Comparison of ENCODE assay signal across 25 mouse cellular contexts in the genomic region with DNA sequence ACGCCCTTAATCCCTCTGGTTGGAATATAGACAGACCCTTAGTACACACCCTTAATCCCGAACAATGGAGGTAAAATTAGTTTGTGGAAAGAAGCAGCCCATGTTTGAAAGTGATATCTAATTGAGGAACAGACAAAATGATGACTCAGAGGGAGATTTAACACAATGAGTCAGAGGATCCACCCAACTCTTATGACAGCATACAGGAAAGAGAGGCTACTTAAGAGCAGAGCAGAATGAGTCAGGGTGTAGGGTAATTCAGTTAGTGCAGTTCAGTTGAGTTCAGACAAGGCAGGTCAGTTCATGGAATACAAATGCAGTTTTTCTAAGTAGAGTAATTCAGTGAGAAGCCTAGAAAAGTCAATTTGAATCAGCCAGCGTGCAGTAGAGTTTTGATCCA.
A peak's percentile ranks its signal among the peaks of the same experiment; 100 is the strongest.
DNase-seq lines count a peak whose midpoint lies in the region; TF ChIP-seq lines count a peak whose summit lies in the region.
"Had no signal": no experiment of that assay in that cellular context is flagged by ENCODE, and none has a peak within 500 bp of the region (broad histone marks: within the 10 kb centered on the region; RNA-seq: fewer than 3 reads in every experiment).

No protein-coding gene starts in this region.

- H3K27ac ChIP-seq in embryonic fibroblast, embryonic 13.5 days (ENCODE audit: insufficient read depth, low read length): peak overlapping the region; percentile 88
- H3K27ac ChIP-seq: embryonic facial prominence, embryonic 12.5 days; forebrain, embryonic 12.5 days; hindbrain, embryonic 10.5 days; hindbrain, embryonic 15.5 days; layer of hippocampus, adult 2 months; liver, embryonic 14.5 days; lung, embryonic 15.5 days; macrophage; midbrain, embryonic 13.5 days had no signal

- H3K4me3 ChIP-seq in embryonic fibroblast, embryonic 13.5 days (ENCODE audit: insufficient read depth, low read length): no peak overlapping the region
- H3K4me3 ChIP-seq: embryonic facial prominence, embryonic 12.5 days; forebrain, embryonic 12.5 days; hindbrain, embryonic 10.5 days; hindbrain, embryonic 15.5 days; layer of hippocampus, adult 2 months; lung, embryonic 15.5 days; midbrain, embryonic 13.5 days had no signal

- no peak for TF ChIP-seq CTCF in embryonic fibroblast, embryonic 13.5 days (IDR thresholded peaks at IDR 0.05; ENCODE audit: borderline replicate concordance, insufficient read depth, low read length)

- peaks cover 3% of the 10 kb centered on the region for H3K4me1 ChIP-seq in embryonic fibroblast, embryonic 13.5 days (ENCODE audit: control insufficient read depth, insufficient read depth, low read length)
- H3K4me1 ChIP-seq: embryonic facial prominence, embryonic 12.5 days; hindbrain, embryonic 10.5 days; hindbrain, embryonic 15.5 days; lung, embryonic 15.5 days; midbrain, embryonic 13.5 days had no signal

- peak; percentile 28 for DNase-seq in 3134 (ENCODE audit: extremely low read depth, insufficient read length, low spot score)
- peak; percentile 92 for DNase-seq in 3T3-L1 (ENCODE audit: low read depth, low spot score)
- peak; percentile 73 for DNase-seq in Muller cell, postnatal 12 days (ENCODE audit: inconsistent ontology term)
- no peak for DNase-seq in kidney, adult 18-20 months
- DNase-seq in kidney, adult 8-10 months: no peak
- DNase-seq: cerebellum, adult 11 months; cerebellum, adult 9-11 months; embryo, embryonic 11 days; forebrain, postnatal 0 days; gastrocnemius, postnatal 14 days; heart, postnatal 14 days; kidney, adult 11 months; kidney, postnatal 36 days; left cerebral cortex, postnatal 4 days; thymus, postnatal 4 days had no signal

- no peak for TF ChIP-seq POLR2A in embryonic fibroblast, embryonic 13.5 days (IDR thresholded peaks at IDR 0.05; ENCODE audit: low read depth, low read length)

Comparison
In these comparisons a context has a peak if more than half of its experiments do, and no peak if none do; other contexts are left out.
1. DNase-seq: peak in 3134 (single experiment), 3T3-L1 (single experiment) and Muller cell, postnatal 12 days (single experiment); none in kidney, adult 18-20 months (single experiment) and kidney, adult 8-10 months (0 of 2).